Mouse (Mus musculus): ENCODE data around the gene Atf1. TPM values are rescaled to one million over a fixed set of nuclear protein-coding genes. Genes with fewer than 3 reads are reported as not detected.

Atf1 gene
- polyA plus RNA-seq, 1 experiment from 2014 or later, result 46.9 TPM

DNA sequence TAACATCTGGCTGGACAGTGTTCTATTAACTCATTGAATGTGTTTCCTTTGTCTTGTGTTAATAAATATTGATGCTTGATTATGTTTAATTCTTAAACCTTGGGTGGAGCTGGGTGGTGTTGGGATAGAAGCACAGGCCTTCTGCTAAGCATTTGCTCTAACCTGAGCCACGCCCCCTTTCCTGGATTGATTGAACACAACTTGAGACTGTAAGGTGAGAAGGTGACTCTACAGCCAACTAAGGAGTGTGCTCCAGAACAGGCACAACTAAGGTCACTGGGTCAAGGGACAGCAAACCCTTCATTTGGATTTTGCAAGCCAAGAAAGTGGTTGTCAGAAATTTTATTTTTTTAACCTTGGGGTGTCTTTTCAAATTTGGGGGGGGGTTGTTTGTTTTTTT, 8.2 kb upstream of the Atf1 start:
- no peaks in the 10 kb centered on the region for H3K27me3 ChIP-seq (replicated peaks)
- no peaks in the 10 kb centered on the region for H3K9me3 ChIP-seq
- no peak overlapping the region for H3K4me2 ChIP-seq
- no peak overlapping the region for H3K27ac ChIP-seq
- H3K9ac ChIP-seq, result no peak overlapping the region
- no peak overlapping the region for H3K4me3 ChIP-seq (replicated peaks)
- no peak for ATAC-seq (ENCODE audit: insufficient read depth, low FRiP score, low read depth)
- H3K4me1 ChIP-seq, result no peaks in the 10 kb centered on the region
- peaks cover 14% of the 10 kb centered on the region for H3K36me3 ChIP-seq
- WGBS, result 60% methylated on average over 1 of the region's 1 CpGs

DNA sequence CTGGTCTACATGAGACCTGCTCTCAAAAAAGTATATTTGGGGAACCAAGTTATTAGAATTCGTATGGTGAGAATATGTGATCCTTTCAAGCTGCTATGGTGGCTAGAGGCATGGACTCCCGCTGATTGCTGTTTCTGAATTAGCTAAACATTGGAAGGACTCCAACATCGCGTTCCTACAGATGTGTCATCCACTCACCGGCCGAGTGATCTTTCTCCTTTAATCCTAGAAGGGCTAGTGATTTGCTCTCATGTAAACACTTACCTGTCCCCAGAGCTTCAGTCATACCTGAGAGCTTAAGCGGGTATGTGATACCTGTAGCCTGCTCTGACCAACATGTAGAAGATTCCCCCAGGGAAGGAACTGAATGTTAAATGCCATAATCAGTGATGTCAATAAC, 6.7 kb upstream of the Atf1 start:
- 71% methylated on average over 7 of the region's 7 CpGs for WGBS
- no peak overlapping the region for H3K9ac ChIP-seq
- no peak overlapping the region for H3K4me3 ChIP-seq (replicated peaks)
- no peak overlapping the region for H3K27ac ChIP-seq
- H3K4me1 ChIP-seq, result peaks cover 2% of the 10 kb centered on the region; the same call in 1 of the 2 replicates
- no peaks in the 10 kb centered on the region; the same call in 1 of the 2 replicates for H3K36me3 ChIP-seq
- no peaks in the 10 kb centered on the region for H3K9me3 ChIP-seq
- no peak overlapping the region for H3K4me2 ChIP-seq
- no peak for ATAC-seq (ENCODE audit: insufficient read depth, low FRiP score, low read depth)
- H3K27me3 ChIP-seq (replicated peaks), result no peaks in the 10 kb centered on the region

DNA sequence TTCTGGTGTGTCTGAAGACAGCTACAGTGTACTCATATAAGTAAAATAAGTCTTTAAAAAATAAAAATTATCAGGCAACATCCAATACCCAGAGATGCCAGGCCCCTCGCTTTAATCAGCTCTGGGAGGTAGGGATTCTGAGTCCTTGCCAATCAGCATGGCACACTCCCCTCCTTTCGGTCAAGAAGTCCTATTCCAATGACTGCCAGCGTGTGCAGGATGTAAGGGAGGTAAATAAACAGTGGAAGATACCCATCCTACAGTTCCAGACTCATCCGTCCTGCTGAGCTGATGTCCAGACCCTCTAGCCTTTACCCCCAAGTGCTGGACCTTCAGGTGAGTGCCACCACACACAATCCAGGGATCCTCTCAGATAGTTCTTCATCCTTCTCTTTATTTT, 2.2 kb upstream of the Atf1 start:
- Histone ChIP-seq H3K27me3 (replicated peaks) (no peaks in the 10 kb centered on the region), H3K4me2 (no peak overlapping the region), H3K4me1 (peaks cover 16% of the 10 kb centered on the region), H3K36me3 (no peaks in the 10 kb centered on the region), H3K4me3 (replicated peaks) (no peak overlapping the region), H3K27ac (no peak overlapping the region), H3K9me3 (no peaks in the 10 kb centered on the region), H3K9ac (no peak overlapping the region)
- 92% methylated on average over 4 of the region's 4 CpGs for WGBS
- ATAC-seq (ENCODE audit: insufficient read depth, low FRiP score, low read depth), result no peak

DNA sequence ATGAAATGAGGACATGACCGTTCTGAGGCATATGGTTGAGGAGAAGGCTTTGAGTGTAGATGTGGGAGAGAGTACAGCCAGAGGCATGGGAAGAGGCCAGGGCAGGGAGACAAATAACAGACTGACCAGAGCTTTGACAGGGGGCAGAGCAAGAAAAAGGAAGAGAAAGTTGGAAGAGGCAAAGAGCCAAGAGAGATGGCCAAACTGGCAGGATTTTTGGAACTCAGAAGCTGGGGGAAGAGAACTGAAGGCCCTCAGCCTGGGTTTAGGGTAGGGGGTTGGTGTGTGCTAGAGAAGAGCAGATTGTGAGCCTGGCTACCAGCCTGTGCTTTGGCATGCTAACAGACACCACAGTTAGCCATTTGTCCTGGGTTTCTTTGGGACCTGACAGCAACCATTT, 1.7 kb upstream of the Atf1 start:
- Histone ChIP-seq H3K9ac (no peak overlapping the region), H3K4me2 (no peak overlapping the region), H3K27ac (no peak overlapping the region), H3K4me1 (peaks cover 16% of the 10 kb centered on the region), H3K36me3 (no peaks in the 10 kb centered on the region), H3K9me3 (no peaks in the 10 kb centered on the region), H3K27me3 (replicated peaks) (no peaks in the 10 kb centered on the region), H3K4me3 (replicated peaks) (no peak overlapping the region)
- 87% methylated on average over 1 of the region's 1 CpGs for WGBS
- no peak for ATAC-seq (ENCODE audit: insufficient read depth, low FRiP score, low read depth)

DNA sequence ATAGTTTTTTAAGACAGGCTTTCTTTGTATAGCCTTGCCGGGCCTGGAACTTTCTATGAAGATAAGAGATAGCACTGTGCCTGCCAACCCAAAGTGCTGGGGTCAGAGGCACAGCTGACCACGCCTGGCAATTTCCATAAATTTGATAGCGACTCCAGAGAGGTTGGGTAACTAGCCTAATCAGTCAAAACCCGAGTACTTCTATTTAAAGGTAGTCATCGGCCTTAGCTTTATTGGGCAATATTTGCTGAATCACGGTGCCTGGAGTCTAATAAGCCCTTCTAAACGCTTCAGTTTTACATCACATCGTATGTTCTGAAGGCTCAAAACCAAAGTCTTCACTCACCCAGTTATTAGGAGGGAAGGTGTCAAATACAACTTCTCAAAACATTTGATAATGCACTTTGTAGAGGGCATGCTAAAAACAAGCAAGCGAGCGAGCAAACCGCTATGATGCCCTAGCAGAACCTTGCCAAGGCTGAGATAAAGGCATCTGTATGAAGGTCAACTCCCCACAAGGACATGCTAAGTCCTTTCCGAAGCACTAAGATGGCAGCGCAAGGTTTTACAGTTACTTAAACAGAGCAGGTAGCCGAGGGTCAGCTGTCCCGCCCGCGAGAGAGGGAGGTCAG, 472 bp upstream of the Atf1 start:
- H3K27me3 ChIP-seq (replicated peaks), result no peaks in the 10 kb centered on the region
- peaks cover 16% of the 10 kb centered on the region for H3K4me1 ChIP-seq
- H3K27ac ChIP-seq, result peak overlapping the region; percentile 100
- peak overlapping the region; percentile 78 for H3K4me2 ChIP-seq
- 1% methylated on average over 17 of the region's 17 CpGs for WGBS
- ATAC-seq (ENCODE audit: insufficient read depth, low FRiP score, low read depth), result peak; percentile 82
- peak overlapping the region; percentile 86 for H3K4me3 ChIP-seq (replicated peaks)
- H3K36me3 ChIP-seq, result no peaks in the 10 kb centered on the region
- no peaks in the 10 kb centered on the region for H3K9me3 ChIP-seq
- peak overlapping the region; percentile 67 for H3K9ac ChIP-seq

DNA sequence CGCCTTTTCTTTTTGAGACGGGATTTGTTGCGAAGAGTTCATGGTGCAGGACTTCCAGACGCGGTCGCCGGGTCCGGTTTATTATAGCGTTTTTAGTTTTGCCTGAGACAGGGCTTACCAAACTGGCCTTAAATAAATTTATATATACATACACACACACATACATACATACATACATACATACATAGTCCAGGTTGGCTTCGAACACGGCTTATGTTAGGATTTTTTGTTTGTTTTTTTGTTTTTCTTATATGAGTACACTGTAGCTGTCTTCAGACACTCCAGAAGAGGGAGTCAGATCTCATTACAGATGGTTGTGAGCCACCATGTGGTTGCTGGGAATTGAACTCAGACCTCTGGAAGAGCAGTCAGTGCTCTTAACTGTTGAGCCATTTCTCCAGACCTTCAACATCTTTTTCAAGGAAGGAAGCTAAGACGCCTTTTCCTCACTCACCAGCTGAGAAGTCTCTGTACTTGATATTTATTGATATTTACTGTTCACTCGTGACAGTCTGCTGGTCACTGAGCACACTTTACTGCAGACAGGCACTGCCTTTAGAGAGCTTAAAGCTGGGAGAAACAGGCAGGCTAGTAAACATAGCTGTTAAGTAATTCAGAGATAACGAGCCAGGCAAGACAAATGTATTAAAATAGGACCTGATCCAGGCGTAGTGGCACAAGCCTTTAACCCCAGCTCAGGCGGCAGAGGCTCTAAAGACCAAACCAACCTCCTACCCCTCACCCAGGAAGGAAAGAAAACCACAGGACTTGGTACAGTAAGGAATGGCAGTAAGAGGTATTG, 1.1 kb downstream of the Atf1 start:
- peak overlapping the region; percentile 86 for H3K4me3 ChIP-seq (replicated peaks)
- no peaks in the 10 kb centered on the region for H3K27me3 ChIP-seq (replicated peaks)
- peaks cover 16% of the 10 kb centered on the region for H3K4me1 ChIP-seq
- H3K36me3 ChIP-seq, result no peaks in the 10 kb centered on the region
- WGBS, result 8% methylated on average over 16 of the region's 16 CpGs
- ATAC-seq (ENCODE audit: insufficient read depth, low FRiP score, low read depth), result no peak
- H3K27ac ChIP-seq, result peak overlapping the region; percentile 100
- peak overlapping the region; percentile 100; the same call in 1 of the 2 replicates for H3K9ac ChIP-seq
- H3K4me2 ChIP-seq, result peak overlapping the region; percentile 44
- no peaks in the 10 kb centered on the region for H3K9me3 ChIP-seq

DNA sequence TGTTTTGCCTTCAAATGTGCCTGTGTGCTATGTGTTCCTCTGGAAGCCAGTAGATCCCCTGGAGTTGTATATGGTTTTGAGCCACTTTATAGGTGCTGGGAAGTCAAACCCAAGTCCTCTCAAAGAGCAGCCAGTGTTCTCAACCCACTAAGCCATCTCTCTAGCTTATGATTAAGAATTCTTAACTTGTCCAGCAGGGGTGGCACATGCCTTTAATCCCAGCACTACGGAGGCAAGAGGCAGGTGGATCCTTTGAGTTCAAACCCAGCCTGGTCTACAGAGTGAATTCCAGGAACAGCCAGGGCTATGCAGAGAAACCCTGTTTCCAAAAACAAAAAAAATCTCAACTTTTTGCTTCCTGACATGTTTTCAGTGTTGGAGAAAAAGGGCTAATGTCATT, 3.0 kb downstream of the Atf1 start:
- ATAC-seq (ENCODE audit: insufficient read depth, low FRiP score, low read depth), result no peak
- Histone ChIP-seq H3K27ac (no peak overlapping the region), H3K9ac (no peak overlapping the region), H3K4me2 (no peak overlapping the region), H3K4me1 (peaks cover 16% of the 10 kb centered on the region), H3K4me3 (replicated peaks) (no peak overlapping the region), H3K9me3 (no peaks in the 10 kb centered on the region), H3K27me3 (replicated peaks) (no peaks in the 10 kb centered on the region), H3K36me3 (0 out of 2 replicates have a peak, but pooled peaks cover 4% of the 10 kb centered on the region)
- WGBS, result 77% methylated on average over 1 of the region's 1 CpGs

DNA sequence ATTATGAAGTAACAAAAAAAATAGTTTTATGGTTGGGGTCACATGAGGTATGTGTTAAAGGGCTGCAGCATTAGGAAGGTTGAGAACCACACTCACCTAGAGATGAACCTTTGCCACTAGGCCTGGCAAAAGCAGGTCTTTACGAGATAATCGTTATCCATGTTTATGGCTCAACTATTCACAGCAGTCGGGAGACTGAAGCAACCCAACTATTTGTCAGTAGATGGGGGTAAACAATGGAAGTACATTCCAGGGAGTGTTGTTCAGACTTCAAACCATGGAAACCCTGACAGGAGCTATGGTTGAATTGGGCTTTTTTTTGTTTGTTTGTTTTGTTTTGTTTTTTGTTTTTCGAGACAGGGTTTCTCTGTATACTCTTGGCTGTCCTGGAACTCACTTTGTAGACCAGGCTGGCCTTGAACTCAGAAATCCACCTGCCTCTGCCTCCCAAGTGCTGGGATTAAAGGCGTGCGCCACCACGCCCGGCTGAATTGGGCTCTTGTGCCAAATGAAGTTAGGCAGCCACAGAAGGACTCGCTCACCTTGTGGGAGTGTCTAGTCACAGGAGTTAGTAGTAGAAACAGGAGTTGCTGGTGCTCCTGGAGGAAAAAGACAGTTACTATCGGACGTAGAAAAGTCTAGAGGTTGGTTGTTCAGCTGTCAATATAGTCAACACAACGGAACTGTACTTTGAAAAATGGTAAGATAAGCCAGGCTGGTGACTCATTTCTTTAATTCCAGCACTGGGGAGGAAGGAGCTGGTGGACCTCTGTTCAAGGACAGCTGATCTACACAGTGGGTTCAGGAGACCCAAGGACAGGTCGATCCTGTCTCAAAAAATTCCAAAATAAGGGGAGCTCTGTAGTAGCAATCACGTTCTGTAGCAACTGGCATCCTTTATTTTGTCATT, 4.3 kb downstream of the Atf1 start:
- no peak for ATAC-seq (ENCODE audit: insufficient read depth, low FRiP score, low read depth)
- Histone ChIP-seq H3K4me1 (peaks cover 9% of the 10 kb centered on the region), H3K9me3 (no peaks in the 10 kb centered on the region), H3K27ac (no peak overlapping the region), H3K4me3 (replicated peaks) (no peak overlapping the region), H3K9ac (no peak overlapping the region), H3K27me3 (replicated peaks) (no peaks in the 10 kb centered on the region), H3K36me3 (peaks cover 12% of the 10 kb centered on the region; the same call in 1 of the 2 replicates), H3K4me2 (no peak overlapping the region)
- WGBS, result 80% methylated on average over 14 of the region's 14 CpGs

DNA sequence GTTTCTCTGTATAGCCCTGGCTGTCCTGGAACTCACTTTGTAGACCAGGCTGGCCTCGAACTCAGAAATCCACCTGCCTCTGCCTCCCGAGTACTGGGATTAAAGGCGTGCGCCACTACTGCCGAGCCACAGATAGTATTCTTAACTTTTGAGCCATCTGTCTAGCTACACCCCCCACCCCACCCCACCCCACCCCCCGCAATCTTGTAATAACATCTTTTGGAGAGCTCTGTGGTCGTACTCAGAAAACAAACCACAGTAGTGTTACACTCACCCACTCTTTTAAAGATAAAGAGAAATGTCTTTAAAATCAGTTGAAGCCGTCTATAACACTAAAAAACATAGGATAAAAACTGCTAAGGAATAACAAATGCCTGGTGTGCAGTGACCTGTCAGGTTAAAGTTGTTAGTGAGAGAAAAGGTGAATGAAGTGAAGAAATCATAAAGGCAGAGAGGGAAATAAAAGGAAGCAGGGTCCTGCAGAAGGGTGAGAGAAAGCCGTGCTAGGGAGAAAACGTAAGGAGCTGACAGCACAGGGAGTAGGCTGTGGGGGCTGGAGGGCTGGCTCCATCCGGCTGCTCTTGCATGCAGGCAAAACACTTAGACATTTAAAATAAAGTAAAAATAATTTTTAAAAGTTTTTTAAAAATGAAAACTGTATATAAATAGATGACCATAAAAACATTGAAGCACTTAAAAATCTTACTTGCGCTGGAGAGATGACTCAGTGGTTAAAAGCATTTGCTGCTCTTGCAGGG, 7.8 kb downstream of the Atf1 start:
- Histone ChIP-seq H3K9ac (no peak overlapping the region), H3K4me2 (no peak overlapping the region), H3K4me1 (no peaks in the 10 kb centered on the region), H3K36me3 (peaks cover 19% of the 10 kb centered on the region), H3K27me3 (replicated peaks) (no peaks in the 10 kb centered on the region), H3K9me3 (no peaks in the 10 kb centered on the region), H3K27ac (no peak overlapping the region), H3K4me3 (replicated peaks) (no peak overlapping the region)
- no peak for ATAC-seq (ENCODE audit: insufficient read depth, low FRiP score, low read depth)
- WGBS, result 81% methylated on average over 12 of the region's 12 CpGs

DNA sequence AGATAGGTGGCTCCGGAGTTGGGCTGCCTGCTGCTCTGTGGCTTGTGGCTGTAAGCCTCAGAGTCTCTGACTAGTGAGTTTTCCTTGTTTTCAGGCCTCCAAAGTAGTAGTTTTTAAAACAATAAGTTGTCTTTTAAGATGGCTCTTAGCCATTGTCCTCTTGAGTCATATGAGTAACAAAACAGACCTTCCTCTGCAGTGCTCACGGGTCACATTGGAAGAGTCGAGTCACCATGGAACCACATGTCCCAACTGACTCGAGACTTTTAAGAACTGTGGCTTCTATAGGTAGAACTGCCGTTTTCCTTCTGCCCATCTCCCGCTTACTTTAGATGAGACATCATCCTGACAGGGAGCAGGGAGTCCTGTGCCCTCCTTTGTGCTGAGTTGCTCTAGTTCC, 9.3 kb downstream of the Atf1 start:
- ATAC-seq (ENCODE audit: insufficient read depth, low FRiP score, low read depth), result no peak
- WGBS, result 82% methylated on average over 6 of the region's 6 CpGs
- peaks cover 22% of the 10 kb centered on the region for H3K36me3 ChIP-seq

DNA sequence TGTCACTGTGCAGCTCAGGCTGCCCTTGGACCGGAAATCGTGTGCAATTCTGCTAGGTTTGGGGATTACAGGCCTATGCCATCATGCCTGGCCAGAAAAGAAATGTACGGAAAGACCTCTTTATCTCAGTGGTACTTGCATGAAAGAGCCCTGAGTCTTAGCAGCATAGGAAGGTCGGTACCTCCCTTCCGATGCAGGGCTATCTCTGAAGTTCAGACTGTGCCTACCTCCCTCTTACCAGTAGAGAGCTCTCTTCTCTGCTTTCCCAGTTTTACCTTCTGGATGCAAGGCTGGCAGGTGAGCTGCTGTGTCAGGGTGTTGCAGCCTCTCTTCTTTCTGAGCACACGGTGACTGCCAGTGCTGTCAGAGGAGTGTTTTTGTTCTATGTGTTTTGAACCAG, 14.2 kb downstream of the Atf1 start:
- Histone ChIP-seq H3K4me3 (replicated peaks) (no peak overlapping the region), H3K36me3 (peaks cover 25% of the 10 kb centered on the region)

More for the DNA sequence above, 9.3 kb downstream of the Atf1 start:
- Histone ChIP-seq H3K4me3 (replicated peaks) (no peak overlapping the region), H3K9ac (no peak overlapping the region), H3K4me1 (no peaks in the 10 kb centered on the region), H3K9me3 (no peaks in the 10 kb centered on the region), H3K4me2 (no peak overlapping the region), H3K27ac (no peak overlapping the region), H3K27me3 (replicated peaks) (no peaks in the 10 kb centered on the region)

More for the DNA sequence above, 14.2 kb downstream of the Atf1 start:
- WGBS, result 92% methylated on average over 6 of the region's 6 CpGs
- no peak overlapping the region for H3K9ac ChIP-seq
- no peaks in the 10 kb centered on the region for H3K9me3 ChIP-seq
- H3K4me1 ChIP-seq, result no peaks in the 10 kb centered on the region
- no peak for ATAC-seq (ENCODE audit: insufficient read depth, low FRiP score, low read depth)
- no peaks in the 10 kb centered on the region for H3K27me3 ChIP-seq (replicated peaks)
- no peak overlapping the region for H3K27ac ChIP-seq
- H3K4me2 ChIP-seq, result no peak overlapping the region

All from stomach, embryonic 15.5 days (tissue).